Mouse (Mus musculus): ENCODE data around the gene Rcn3.

- TF ChIP-seq POLR2A (IDR thresholded peaks at IDR 0.05; ENCODE audit: borderline replicate concordance, extremely low read depth, low read depth, low read length) (no peak), CTCF (IDR thresholded peaks at IDR 0.05; ENCODE audit: insufficient read depth, low read length) (no peak)
Observed at GRCm38 (mm10) chr7:45117566-45117965, 25.5 kb upstream of the Rcn3 start.

Data from lung, adult 2 months (tissue).